Mouse (Mus musculus): ENCODE data around the gene Kcnh5. TPM values are rescaled to one million over a fixed set of nuclear protein-coding genes. Genes with fewer than 3 reads are reported as not detected.
A peak's percentile ranks its signal among the peaks of the same experiment; 100 is the strongest.

Gene Kcnh5
- polyA plus RNA-seq, 1 experiment from 2014 or later: 0.03 TPM

DNA sequence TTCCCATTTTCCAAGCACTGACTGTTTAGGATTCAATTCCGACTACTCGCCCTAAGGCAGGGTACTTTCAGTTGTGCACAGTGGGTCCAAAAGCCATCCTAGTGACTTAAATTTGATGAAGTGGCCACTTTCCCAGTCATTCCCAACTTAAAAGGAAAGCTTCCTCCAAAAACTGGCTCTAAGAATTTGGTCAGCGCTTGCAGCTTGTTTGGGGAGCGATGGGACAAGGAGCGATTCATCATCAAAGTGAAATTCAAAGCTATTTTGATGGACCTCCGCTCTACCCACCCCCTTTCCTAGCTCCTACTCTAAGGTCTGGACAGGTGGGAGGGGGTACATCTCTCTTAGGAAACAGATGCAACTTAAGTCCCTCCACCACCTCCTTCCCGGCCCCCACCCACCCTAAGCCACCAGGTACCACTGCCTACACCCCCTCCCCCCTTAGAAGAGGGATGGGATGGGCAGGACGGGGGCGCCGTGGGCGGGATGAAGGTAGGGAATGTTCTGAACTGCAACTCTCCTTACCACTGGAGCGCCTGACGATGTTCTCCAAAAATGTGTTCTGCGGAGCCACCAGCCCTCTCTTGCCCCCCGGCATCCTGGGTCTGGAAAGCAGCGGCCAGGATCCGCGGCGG, 1.1 kb downstream of the Kcnh5 start:
- H3K9me3 ChIP-seq (ENCODE audit: control insufficient read depth): no peaks in the 10 kb centered on the region
- no peaks in the 10 kb centered on the region for H3K36me3 ChIP-seq (ENCODE audit: control insufficient read depth, insufficient read depth)
- H3K4me3 ChIP-seq (ENCODE audit: low read depth, low read length): peak overlapping the region; percentile 20
- no peak for TF ChIP-seq CTCF (IDR thresholded peaks at IDR 0.05; ENCODE audit: low read depth)
- H3K4me1 ChIP-seq (replicated peaks; ENCODE audit: control insufficient read depth, insufficient read depth, low read length): no peaks in the 10 kb centered on the region
- peak overlapping the region; percentile 44 for H3K4me2 ChIP-seq (replicated peaks; ENCODE audit: low read depth)
- WGBS: 8% methylated on average over 19 of the region's 19 CpGs
- H3K27me3 ChIP-seq (replicated peaks; ENCODE audit: control insufficient read depth, insufficient read depth, low read length): peaks cover 28% of the 10 kb centered on the region
- H3K9ac ChIP-seq (ENCODE audit: low read depth, low read length): no peak overlapping the region
- no peak for ATAC-seq
- no peak overlapping the region for H3K27ac ChIP-seq (ENCODE audit: low read depth, low read length)

DNA sequence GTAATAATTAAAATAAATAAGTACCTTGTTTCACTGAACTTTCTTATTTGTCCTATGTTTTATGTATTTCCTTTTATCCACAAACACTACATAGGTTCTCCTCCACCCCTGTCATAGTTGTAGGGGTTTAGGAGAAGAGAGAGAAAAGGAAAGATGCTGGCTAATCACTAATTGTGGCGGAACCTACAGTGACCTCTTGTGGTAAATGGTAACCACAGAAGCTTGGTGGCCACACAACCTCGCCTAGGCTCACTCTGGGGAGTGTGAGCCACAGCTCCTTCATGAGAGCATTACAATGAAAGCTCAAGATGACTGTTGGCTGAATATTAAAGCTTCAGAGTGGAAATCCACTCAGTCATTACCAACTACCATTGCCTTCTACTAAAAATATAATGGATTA, 6.2 kb downstream of the Kcnh5 start:
- H3K36me3 ChIP-seq (ENCODE audit: control insufficient read depth, insufficient read depth): no peaks in the 10 kb centered on the region
- no peak for ATAC-seq
- H3K4me3 ChIP-seq (ENCODE audit: low read depth, low read length): no peak overlapping the region
- no peak overlapping the region for H3K4me2 ChIP-seq (replicated peaks; ENCODE audit: low read depth)
- H3K9me3 ChIP-seq (ENCODE audit: control insufficient read depth): no peaks in the 10 kb centered on the region
- 35% methylated on average over 2 of the region's 2 CpGs for WGBS
- TF ChIP-seq CTCF (IDR thresholded peaks at IDR 0.05; ENCODE audit: low read depth): peak; percentile 64
- H3K27me3 ChIP-seq (replicated peaks; ENCODE audit: control insufficient read depth, insufficient read depth, low read length): peaks cover 7% of the 10 kb centered on the region; the same call in 1 of the 2 replicates
- H3K4me1 ChIP-seq (replicated peaks; ENCODE audit: control insufficient read depth, insufficient read depth, low read length): no peaks in the 10 kb centered on the region
- H3K9ac ChIP-seq (ENCODE audit: low read depth, low read length): no peak overlapping the region
- no peak overlapping the region for H3K27ac ChIP-seq (ENCODE audit: low read depth, low read length)

DNA sequence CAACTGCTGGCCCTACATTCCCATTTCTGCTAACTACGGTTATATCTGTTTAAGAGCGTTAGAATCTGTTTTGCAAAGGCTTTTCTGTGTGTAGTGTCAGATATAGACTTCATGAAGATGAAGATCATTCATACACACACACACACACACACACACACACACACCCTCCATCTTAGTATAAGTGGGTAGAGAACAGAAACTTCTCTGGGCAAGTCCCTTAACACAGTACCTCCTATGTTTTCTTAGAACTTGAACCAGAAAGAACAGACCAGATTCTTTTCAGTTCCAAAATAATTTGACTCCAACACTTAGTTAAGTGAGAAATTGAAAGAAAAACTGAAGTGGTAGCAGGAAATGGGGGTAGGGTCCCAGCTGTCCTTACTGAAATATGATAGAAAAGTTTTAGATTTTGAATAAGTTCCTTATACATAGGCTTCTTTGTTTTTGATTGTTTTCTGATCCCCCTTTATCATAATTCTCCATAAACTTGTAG, 24.0 kb downstream of the Kcnh5 start:
- H3K4me1 ChIP-seq (replicated peaks; ENCODE audit: control insufficient read depth, insufficient read depth, low read length): no peaks in the 10 kb centered on the region
- H3K4me3 ChIP-seq (ENCODE audit: low read depth, low read length): no peak overlapping the region
- no peaks in the 10 kb centered on the region for H3K27me3 ChIP-seq (replicated peaks; ENCODE audit: control insufficient read depth, insufficient read depth, low read length)
- no peak for ATAC-seq
- 91% methylated on average over 2 of the region's 2 CpGs for WGBS
- TF ChIP-seq CTCF (IDR thresholded peaks at IDR 0.05; ENCODE audit: low read depth): no peak
- H3K9ac ChIP-seq (ENCODE audit: low read depth, low read length): no peak overlapping the region
- no peaks in the 10 kb centered on the region for H3K9me3 ChIP-seq (ENCODE audit: control insufficient read depth)
- H3K36me3 ChIP-seq (ENCODE audit: control insufficient read depth, insufficient read depth): no peaks in the 10 kb centered on the region
- H3K27ac ChIP-seq (ENCODE audit: low read depth, low read length): no peak overlapping the region
- H3K4me2 ChIP-seq (replicated peaks; ENCODE audit: low read depth): no peak overlapping the region

- no peak for ATAC-seq
- no peak overlapping the region for H3K4me2 ChIP-seq (replicated peaks; ENCODE audit: low read depth)
- no peak overlapping the region for H3K4me3 ChIP-seq (ENCODE audit: low read depth, low read length)
- no peak overlapping the region for H3K9ac ChIP-seq (ENCODE audit: low read depth, low read length)
- 84% methylated on average over 1 of the region's 1 CpGs for WGBS
- no peaks in the 10 kb centered on the region for H3K27me3 ChIP-seq (replicated peaks; ENCODE audit: control insufficient read depth, insufficient read depth, low read length)
- no peaks in the 10 kb centered on the region for H3K36me3 ChIP-seq (ENCODE audit: control insufficient read depth, insufficient read depth)
- H3K27ac ChIP-seq (ENCODE audit: low read depth, low read length): no peak overlapping the region
- no peaks in the 10 kb centered on the region for H3K9me3 ChIP-seq (ENCODE audit: control insufficient read depth)
- TF ChIP-seq CTCF (IDR thresholded peaks at IDR 0.05; ENCODE audit: low read depth): no peak
- no peaks in the 10 kb centered on the region for H3K4me1 ChIP-seq (replicated peaks; ENCODE audit: control insufficient read depth, insufficient read depth, low read length)
Measured at GRCm38 (mm10) chr12:75139792-75140191, 37.3 kb downstream of the Kcnh5 start.

DNA sequence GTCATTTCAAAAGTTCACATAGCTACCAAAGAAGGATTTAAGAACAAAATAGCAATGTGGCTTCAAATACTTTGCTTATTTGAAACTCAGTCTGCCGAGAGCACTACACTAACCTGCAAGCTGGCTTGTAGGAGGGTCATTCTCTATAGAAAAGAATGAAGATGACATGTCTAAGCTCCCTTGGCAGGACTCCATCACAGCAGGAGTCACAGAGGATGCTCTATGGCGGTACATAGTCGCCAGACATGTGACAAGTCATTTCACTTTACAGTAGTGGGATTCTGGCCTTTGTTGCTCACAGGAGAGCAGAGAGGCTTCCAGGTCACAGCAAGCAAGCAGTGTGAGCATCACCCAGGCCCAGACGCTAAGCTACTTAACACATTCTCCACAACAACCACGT, 85.2 kb downstream of the Kcnh5 start:
- no peaks in the 10 kb centered on the region for H3K9me3 ChIP-seq (ENCODE audit: control insufficient read depth)
- H3K36me3 ChIP-seq (ENCODE audit: control insufficient read depth, insufficient read depth): no peaks in the 10 kb centered on the region
- H3K4me1 ChIP-seq (replicated peaks; ENCODE audit: control insufficient read depth, insufficient read depth, low read length): no peaks in the 10 kb centered on the region
- H3K27me3 ChIP-seq (replicated peaks; ENCODE audit: control insufficient read depth, insufficient read depth, low read length): no peaks in the 10 kb centered on the region
- H3K9ac ChIP-seq (ENCODE audit: low read depth, low read length): no peak overlapping the region
- H3K4me2 ChIP-seq (replicated peaks; ENCODE audit: low read depth): no peak overlapping the region
- no peak for TF ChIP-seq CTCF (IDR thresholded peaks at IDR 0.05; ENCODE audit: low read depth)
- H3K27ac ChIP-seq (ENCODE audit: low read depth, low read length): no peak overlapping the region
- WGBS: 71% methylated on average over 5 of the region's 5 CpGs
- no peak overlapping the region for H3K4me3 ChIP-seq (ENCODE audit: low read depth, low read length)
- no peak for ATAC-seq

- Histone ChIP-seq H3K27me3 (replicated peaks; ENCODE audit: control insufficient read depth, insufficient read depth, low read length) (no peaks in the 10 kb centered on the region), H3K4me3 (ENCODE audit: low read depth, low read length) (no peak overlapping the region), H3K4me2 (replicated peaks; ENCODE audit: low read depth) (no peak overlapping the region), H3K27ac (ENCODE audit: low read depth, low read length) (no peak overlapping the region), H3K9ac (ENCODE audit: low read depth, low read length) (no peak overlapping the region), H3K4me1 (replicated peaks; ENCODE audit: control insufficient read depth, insufficient read depth, low read length) (no peaks in the 10 kb centered on the region), H3K36me3 (ENCODE audit: control insufficient read depth, insufficient read depth) (no peaks in the 10 kb centered on the region), H3K9me3 (ENCODE audit: control insufficient read depth) (no peaks in the 10 kb centered on the region)
- ATAC-seq: no peak
- WGBS: 95% methylated on average over 1 of the region's 1 CpGs
- TF ChIP-seq CTCF (IDR thresholded peaks at IDR 0.05; ENCODE audit: low read depth): no peak
Measured at GRCm38 (mm10) chr12:75090957-75091356, 86.2 kb downstream of the Kcnh5 start.
